Mouse (Mus musculus): ENCODE results near the gene P3h4. TPM values are rescaled to one million over a fixed set of nuclear protein-coding genes. Genes with fewer than 3 reads are reported as not detected.
"Not testable (repeated sequence)": the region's sequence is repeated elsewhere in the genome, so short reads cannot be mapped to it uniquely, and the experiment has no call there.

P3h4 gene
- polyA plus RNA-seq, 1 experiment from 2014 or later: 29.1 TPM

DNA sequence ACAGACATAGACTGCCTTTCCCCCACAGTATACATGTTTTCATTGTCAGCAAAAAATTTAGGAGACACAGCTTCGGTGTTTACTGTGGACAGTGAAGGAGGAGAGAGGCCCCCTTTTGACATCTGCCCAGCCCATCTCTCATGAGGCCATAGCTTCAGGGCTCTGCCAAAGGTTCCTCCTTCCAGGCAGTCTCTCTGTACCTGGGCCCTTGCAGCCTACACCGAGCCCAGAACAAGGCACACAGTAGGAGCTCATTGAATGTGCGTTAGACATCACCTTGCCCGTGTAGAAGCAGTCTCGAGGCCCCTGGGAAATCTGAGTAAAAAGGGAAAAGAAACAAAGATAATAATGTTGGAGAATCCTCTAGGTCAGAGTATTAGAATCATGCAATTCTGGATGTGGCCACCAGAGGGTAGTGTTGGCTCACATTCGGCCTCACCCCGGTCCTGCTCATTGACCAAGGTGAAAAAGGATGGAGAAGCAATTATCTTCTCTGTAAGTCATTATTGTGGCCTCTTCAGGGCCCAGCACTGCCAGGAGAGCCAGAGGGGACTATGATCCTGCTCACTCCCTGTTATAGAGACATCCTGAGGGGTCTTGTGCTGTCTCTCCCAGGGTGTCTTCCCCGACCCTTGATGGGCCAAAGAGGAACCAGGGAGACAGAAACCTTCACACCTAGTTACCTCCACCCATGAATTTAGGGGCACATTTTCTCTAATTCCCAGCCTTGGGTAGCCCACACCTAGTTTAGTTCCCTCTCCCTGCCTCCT is 52.2 kb downstream of the P3h4 start:
- in situ Hi-C loops (cut with MboI; ENCODE audit: low pct_unique_long_range_greater_than_20kb): loop anchor here (5.0 to 10.0 kb wide), 2 partner anchors 45 to 192 kb away; no protein-coding TSS in a partner anchor
- POLR2A ChIA-PET: no interaction called here
- no peak for DNase-seq (ENCODE audit: low read depth, low spot score)

DNA sequence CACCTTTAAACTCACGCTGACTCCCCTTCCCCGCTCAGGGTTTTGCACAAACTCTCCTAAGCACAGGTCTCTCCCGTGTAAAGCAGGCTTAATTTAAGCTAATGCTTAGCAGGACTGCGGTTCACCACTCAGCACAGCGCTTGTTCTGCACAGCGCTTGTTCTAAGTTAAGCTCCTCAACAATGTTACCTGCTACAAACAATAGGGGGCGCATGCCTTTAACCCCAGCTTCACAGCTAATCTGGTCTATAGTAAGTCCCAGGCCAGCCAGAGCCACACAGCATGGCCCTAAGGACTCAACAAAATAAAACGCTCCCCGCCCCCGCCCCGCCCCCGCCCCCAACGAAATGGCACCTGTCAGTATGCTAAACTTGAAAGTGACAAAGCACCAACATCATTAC is 53.6 kb downstream of the P3h4 start:
- in situ Hi-C loops (cut with MboI; ENCODE audit: low pct_unique_long_range_greater_than_20kb): loop anchor here (5.0 to 10.0 kb wide), 2 partner anchors 46 to 194 kb away; no protein-coding TSS in a partner anchor
- ATAC-seq; H3K27me3 ChIP-seq; POLR2A ChIA-PET; DNase-seq (ENCODE audit: low read depth, low spot score): not testable (repeated sequence)
- CTCF ChIA-PET: interaction anchor here (4.2 kb wide), 1 partner anchor 47 kb away, joined by 11 read pairs; no protein-coding TSS in a partner anchor

More for the DNA sequence above, 52.2 kb downstream of the P3h4 start:
- ATAC-seq: no peak
- H3K27me3 ChIP-seq: peaks cover 5% of the 10 kb centered on the region
- CTCF ChIA-PET: interaction anchor here (0.8 to 1.3 kb wide), 2 partner anchors 15 to 45 kb away, joined by 3 to 13 read pairs; no protein-coding TSS in a partner anchor
- peak; percentile 90 for TF ChIP-seq CTCF (IDR thresholded peaks at IDR 0.05)

DNA sequence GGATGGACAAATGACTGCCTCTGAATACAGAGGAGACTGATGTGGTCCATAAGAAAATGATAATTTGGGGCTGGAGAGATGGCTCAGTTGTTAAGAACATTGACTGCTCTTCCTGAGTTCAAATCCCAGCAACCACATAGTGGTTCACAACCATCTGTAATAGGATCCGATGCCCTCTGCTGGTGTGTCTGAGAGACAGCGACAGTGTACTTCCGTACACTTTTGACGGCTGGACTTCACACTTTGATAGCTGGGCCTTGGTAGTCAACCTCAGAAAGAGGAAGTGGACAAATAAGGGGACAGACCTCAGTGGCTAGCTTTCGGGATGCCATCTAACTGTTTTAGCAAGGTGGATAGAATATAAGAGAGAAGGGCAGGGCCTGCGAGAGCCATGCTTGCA is 54.5 kb downstream of the P3h4 start:
- peaks cover 5% of the 10 kb centered on the region for H3K27me3 ChIP-seq
- in situ Hi-C loops (cut with MboI; ENCODE audit: low pct_unique_long_range_greater_than_20kb): loop anchor here (5.0 to 10.0 kb wide), 2 partner anchors 47 to 195 kb away; no protein-coding TSS in a partner anchor
- DNase-seq (ENCODE audit: low read depth, low spot score) (no peak), ATAC-seq (no peak)
- TF ChIP-seq CTCF (IDR thresholded peaks at IDR 0.05): no peak
- ChIA-PET POLR2A (no interaction called here), CTCF (interaction anchor here (4.2 kb wide), 1 partner anchor 48 kb away, joined by 11 read pairs; no protein-coding TSS in a partner anchor)

Other genes with a start within 250 kb of the P3h4 start
- not detected for gene Krt9, start 221.6 kb downstream of the P3h4 start, polyA plus RNA-seq (2021)
- not detected for gene Krt14, start 207.3 kb downstream of the P3h4 start, polyA plus RNA-seq (2021)
- not detected for gene Krt16, start 165.9 kb downstream of the P3h4 start, polyA plus RNA-seq (2021)
- gene Krt17, start 153.8 kb downstream of the P3h4 start, polyA plus RNA-seq (2021): 0.10 TPM
- gene Krt42, start 145.0 kb downstream of the P3h4 start, polyA plus RNA-seq (2021): 0.08 TPM
- gene Eif1, start 95.0 kb downstream of the P3h4 start, polyA plus RNA-seq (2021): 674 TPM
- gene Gast, start 80.4 kb downstream of the P3h4 start, polyA plus RNA-seq (2021): not detected
- 23.9 TPM for gene Hap1, start 58.7 kb downstream of the P3h4 start, polyA plus RNA-seq (2021)
- 71.6 TPM for gene Jup, start 17.1 kb downstream of the P3h4 start, polyA plus RNA-seq (2021)
- gene Fkbp10, start 861 bp upstream of the P3h4 start, polyA plus RNA-seq (2021): 0.10 TPM
- gene Nt5c3b, start 27.0 kb upstream of the P3h4 start, polyA plus RNA-seq (2021): 59.8 TPM
- 0.44 TPM for gene Klhl10, start 27.1 kb upstream of the P3h4 start, polyA plus RNA-seq (2021)
- gene Klhl11, start 57.9 kb upstream of the P3h4 start, polyA plus RNA-seq (2021): 10.9 TPM
- 162 TPM for gene Acly, start 113.2 kb upstream of the P3h4 start, polyA plus RNA-seq (2021)
- 2.2 TPM for gene Ttc25, start 130.8 kb upstream of the P3h4 start, polyA plus RNA-seq (2021)
- 17.9 TPM for gene Cnp, start 160.1 kb upstream of the P3h4 start, polyA plus RNA-seq (2021)
- 36.5 TPM for gene Nkiras2, start 204.4 kb upstream of the P3h4 start, polyA plus RNA-seq (2021)
- gene Dnajc7, start 205.3 kb upstream of the P3h4 start, polyA plus RNA-seq (2021): 268 TPM